Mouse (Mus musculus): Measurements from ENCODE around the gene Mrpl11. TPM values are rescaled to one million over a fixed set of nuclear protein-coding genes. Genes with fewer than 3 reads are reported as not detected.
A peak's percentile ranks its signal among the peaks of the same experiment; 100 is the strongest.
"Not testable (repeated sequence)": the region's sequence is repeated elsewhere in the genome, so short reads cannot be mapped to it uniquely, and the experiment has no call there.

Gene Mrpl11
- total RNA-seq, 2 experiments from 2014 or later: 58.2 to 61.8 TPM

DNA sequence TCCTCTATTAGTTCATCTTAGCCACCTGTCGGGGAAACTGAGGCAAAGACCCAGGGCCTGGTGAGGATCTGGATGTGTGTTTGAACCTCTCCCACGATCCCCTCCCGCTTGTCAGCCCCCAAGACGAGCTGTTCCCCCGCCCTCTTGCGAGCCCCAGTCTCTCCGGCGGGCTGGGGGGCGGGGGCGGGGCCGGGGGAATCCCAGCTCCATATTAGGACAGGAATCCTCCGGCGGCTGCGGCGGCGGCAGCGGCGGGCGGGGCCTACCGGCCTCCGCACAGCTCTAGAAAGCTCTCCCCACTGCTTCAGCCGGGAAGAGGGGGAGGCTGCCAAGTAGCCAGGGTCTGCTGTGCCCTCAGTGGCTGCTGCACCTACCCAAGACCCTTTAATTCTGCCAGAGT lies 28.8 kb downstream of the Mrpl11 start:
- peak in 1 of 2 experiments; percentile 64 for DNase-seq (ENCODE audit: low spot score in 2 of 2)

DNA sequence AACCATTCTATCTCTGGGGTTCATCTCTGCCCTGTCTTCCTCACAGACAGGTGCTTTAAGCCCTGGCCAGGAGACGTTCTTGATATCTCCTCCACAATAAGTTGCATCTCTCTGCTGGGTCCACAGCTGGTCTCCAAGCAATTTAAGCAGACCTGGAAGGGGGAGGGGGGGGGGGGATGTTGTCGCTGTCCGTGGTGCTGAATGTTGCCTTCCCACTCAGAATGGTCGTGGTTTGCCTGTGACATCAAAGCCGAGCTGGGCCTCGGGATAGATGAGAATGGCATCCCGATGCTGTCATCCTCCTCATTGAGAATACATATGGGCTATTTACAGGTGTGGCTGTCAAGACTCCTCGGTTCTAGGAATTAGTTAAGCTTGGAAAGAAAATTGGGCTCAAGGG lies 30.4 kb downstream of the Mrpl11 start:
- DNase-seq (ENCODE audit: low spot score in 2 of 2): no peak

DNA sequence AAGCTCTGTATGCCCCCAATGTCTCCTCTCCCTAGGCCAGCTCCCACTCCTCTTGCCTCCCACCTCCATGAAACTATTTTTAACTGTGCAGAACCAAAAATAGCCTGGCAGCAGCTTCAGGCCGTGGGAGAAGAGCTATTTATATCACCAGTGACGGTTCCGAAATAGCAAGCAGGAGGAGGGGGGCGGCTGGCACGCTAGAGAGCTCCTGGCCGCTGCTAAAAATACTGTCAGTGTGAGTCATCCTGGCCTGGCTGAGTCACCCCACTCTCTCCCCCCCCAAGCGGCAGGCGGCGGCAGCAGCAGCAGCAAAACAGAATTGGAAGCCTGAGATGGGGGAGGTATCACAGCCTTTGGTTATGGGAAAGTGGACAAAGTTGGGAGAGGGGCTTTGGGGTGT lies 31.0 kb downstream of the Mrpl11 start:
- peak; percentile 83 to 89 for DNase-seq (ENCODE audit: low spot score in 2 of 2)

DNA sequence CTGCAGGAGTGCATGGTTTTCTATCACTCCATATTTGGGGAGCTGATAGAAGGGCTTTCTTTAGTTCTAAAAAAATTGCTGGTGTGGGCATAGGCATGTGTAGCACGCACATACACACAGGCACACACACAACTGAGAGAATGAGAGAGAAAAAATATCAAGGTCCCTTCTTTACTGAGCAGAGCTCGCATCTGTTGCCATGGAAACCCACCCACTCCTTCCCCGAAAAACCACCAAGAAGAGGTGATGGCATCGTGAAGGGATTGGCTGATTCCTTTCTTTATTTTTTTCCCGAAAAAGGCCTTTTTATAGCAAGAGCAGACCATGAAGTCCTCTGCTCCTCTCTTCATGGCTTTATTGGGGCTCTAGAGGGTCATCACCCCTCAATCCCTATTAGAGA lies 32.1 kb downstream of the Mrpl11 start:
- peak; percentile 86 to 89 for DNase-seq (ENCODE audit: low spot score in 2 of 2)

DNA sequence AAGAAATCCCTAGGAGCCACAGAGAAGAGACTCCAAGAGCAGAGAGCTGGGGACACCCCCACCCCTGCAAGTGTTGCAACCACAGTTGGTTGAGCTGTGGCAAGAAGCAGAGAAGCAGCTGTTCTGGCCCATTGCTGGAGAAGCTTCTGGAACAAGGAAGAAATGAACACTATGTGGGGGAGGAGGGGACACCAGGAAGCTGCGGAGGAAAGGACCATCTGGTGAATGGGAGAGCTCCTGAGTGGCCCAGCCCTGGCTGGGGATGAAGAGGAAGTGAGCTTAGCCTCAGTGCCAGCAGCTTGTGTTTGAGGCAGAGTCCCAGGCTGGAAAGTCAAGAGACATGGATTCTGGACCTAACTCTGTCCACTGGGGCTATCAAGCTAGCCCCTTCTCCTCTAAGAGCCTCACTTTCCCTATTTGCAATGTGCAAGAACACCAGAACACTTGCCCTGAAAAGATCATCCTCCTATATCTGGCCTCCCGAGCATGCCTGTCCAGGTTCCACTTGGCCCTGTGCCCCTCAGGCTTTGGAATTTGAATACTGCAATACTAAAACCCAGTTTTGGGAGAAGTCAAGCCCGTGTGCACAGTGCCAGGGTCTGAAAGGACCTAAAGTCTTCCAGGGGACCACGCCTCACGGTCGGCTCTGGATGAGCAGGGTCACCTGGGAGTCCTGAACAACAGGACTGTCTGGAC lies 37.6 kb downstream of the Mrpl11 start:
- DNase-seq (ENCODE audit: low spot score in 2 of 2): peak; percentile 72 to 77

DNA sequence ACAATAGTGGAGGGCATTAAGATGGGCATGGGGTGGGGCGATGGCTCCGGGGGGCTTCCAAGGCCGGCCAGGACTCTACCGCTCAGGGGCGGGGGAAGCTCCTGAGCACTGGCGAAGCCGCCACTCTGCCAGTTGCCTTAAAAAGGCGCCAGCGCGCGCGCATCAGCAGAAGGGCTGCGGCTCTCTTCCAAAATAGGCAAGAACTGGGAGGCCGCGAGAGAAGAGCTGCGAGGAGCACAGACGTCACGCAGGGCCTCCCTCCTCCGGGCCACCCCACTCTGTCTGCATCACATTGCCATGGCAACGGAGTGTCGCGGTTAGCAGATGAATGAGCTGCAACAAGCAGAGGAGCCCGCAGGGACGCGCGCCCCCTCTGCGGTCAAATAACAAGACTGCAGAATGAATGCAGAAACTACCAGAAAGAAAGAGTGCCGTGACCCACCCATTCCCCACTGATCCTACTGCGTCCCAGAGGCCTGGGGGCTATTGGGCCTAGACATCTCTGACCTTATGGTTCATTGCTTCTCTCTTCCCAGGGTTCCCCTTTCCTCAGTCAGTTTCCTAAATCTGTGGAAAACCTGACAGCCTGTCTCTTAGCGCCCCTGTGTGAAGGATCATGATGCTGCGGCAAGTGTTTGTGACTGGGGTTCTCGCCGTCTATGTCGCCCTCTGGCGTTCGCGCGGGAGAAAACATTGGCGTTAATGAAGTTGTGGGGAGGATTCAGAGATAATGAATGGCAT lies 39.9 kb downstream of the Mrpl11 start:
- peak; percentile 93 to 95 for DNase-seq (ENCODE audit: low spot score in 2 of 2)

DNA sequence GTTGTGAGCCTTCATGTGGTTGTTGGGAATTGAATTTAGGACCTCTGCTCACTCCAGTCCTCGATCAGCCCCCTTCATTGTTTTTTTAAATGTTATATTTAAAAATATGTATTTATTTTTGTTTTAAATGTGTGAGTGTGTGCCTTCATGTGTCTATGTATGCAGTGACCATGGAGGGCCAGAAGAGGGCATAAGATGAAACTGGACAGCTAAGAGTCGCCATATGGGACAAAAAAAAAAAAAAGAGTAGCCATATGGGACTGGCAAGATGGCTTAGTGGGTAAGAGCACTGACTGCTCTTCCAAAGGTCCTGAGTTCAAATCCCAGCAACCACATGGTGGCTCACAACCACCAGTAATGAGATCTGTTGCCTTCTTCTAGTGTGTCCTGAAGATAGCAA lies 41.7 kb downstream of the Mrpl11 start:
- DNase-seq (ENCODE audit: low spot score in 2 of 2): not testable (repeated sequence)

DNA sequence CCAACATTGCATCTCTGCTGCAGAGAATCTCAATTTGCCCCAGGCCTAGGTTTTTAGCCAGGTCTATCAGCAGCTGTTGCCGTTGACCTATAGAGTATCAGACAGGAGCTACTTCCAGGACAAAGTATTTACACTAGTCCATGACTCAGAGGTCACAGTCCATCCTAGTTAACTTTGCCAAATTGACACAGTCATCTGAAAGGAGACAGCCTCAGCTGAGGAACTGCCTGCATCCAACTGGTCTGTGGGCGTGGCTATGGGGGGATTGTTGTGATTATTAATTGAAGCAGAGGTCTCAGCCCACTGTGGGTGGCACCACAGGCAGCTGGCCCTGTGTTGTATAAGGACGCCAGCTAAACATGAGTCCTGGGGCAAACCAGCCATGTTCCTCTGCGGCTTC lies 43.0 kb downstream of the Mrpl11 start:
- no peak for DNase-seq (ENCODE audit: low spot score in 2 of 2)

DNA sequence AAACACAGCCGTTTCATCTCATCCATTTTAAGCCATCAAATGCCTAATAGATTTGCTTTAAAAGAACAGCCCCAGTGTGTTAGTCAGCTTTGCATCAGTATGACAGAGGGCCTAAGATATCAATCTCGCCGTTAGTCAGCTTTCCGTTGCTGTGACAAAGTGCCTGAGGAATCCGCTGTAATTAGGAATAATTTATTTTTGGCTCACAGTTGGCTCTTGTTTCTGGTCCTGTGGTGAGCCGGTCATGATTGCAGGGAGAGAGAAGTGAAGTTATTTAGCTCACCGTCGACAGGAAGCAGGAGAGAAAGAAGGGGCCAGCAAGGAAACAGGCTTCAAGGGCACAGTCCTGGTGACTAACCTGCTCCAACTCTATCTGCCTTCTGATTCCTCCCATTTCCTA lies 51.2 kb downstream of the Mrpl11 start:
- DNase-seq (ENCODE audit: low spot score in 2 of 2): no peak

DNA sequence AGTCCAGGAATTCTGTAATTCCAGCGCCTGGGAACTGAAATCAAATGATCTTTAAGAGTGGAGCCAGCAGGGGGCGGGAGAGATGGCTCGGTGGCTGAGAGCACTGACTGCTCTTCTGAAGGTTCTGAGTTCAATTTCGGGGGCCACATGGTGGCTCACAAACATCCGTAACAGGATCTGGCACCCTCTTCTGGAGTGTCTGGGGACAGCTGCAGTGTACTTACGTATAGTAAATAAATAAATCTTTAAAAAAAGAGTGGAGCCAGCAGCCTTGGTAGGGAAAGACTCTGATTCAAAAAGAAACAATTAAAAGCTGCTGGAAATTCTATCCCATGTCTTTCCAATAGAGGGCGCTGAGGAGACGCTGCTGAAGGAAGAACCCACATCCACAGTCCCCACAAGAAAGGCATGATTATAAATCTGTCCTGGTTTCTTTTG lies 53.0 kb downstream of the Mrpl11 start:
- peak in 1 of 2 experiments; percentile 34 for DNase-seq (ENCODE audit: low spot score in 2 of 2)

DNA sequence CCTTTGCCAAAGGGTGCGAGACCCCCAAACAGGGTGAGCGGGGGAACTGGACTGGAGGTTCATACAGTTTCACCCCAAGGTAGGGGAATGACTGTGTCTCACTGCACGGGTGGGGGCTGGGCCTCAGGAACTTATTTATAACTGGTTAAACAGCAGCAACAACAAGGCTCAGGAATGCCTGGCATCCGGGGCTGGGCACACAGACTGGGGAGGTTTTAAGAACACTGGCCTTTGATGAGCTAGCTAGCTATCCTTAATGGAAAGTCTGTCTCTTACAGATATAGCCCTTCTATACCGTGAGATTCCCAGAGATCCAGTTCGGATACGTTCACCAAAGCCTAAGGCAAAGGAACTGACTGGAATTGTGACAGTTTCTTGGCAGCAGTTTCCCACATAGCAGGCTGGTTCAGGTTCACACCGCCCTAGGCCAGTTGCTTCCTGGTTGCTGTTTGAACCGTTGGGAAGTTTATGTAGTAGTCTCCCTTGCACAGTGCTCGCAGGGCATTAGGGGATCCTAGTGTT lies 54.3 kb downstream of the Mrpl11 start:
- DNase-seq (ENCODE audit: low spot score in 2 of 2): no peak

Other genes with a start within 250 kb of the Mrpl11 start
- gene Rbm4b, start 205.7 kb upstream of the Mrpl11 start, total RNA-seq (2021): 10 to 100 TPM; 18.1 to 22.3 TPM
- gene Rbm4, start 168.2 kb upstream of the Mrpl11 start, total RNA-seq (2021): 100 to 1,000 TPM; 115 to 118 TPM
- 10 to 100 TPM; 28.4 to 39.1 TPM for gene Gm21992, start 150.5 kb upstream of the Mrpl11 start, total RNA-seq (2021)
- gene Rbm14, start 150.5 kb upstream of the Mrpl11 start, total RNA-seq (2021): 10 to 100 TPM; 37.6 to 60.4 TPM
- 10 to 100 TPM; 28.9 to 33.8 TPM for gene Ccs, start 122.8 kb upstream of the Mrpl11 start, total RNA-seq (2021)
- gene Ccdc87, start 122.8 kb upstream of the Mrpl11 start, total RNA-seq (2021): 1 to 10 TPM; 2.2 to 2.7 TPM
- gene Ctsf, start 107.0 kb upstream of the Mrpl11 start, total RNA-seq (2021): 100 to 1,000 TPM in 1 of 2 experiments, 10 to 100 TPM in 1; 93.1 to 102 TPM
- gene Actn3, start 84.2 kb upstream of the Mrpl11 start, total RNA-seq (2021): 1 to 10 TPM; 1.2 to 1.4 TPM
- gene Zdhhc24, start 83.5 kb upstream of the Mrpl11 start, total RNA-seq (2021): 10 to 100 TPM; 21.4 to 25.2 TPM
- 10 to 100 TPM; 34.8 to 44.6 TPM for gene Bbs1, start 55.5 kb upstream of the Mrpl11 start, total RNA-seq (2021)
- 10 to 100 TPM; 35.3 to 43.1 TPM for gene Dpp3, start 33.9 kb upstream of the Mrpl11 start, total RNA-seq (2021)
- gene Peli3, start 19.0 kb upstream of the Mrpl11 start, total RNA-seq (2021): 10 to 100 TPM; 25.3 to 27.0 TPM
- gene Npas4, start 28.2 kb downstream of the Mrpl11 start, total RNA-seq (2021): 10 to 100 TPM; 19.1 to 26.0 TPM
- gene Slc29a2, start 61.7 kb downstream of the Mrpl11 start, total RNA-seq (2021): 10 to 100 TPM; 13.4 to 16.4 TPM
- gene B4gat1, start 76.7 kb downstream of the Mrpl11 start, total RNA-seq (2021): 100 to 1,000 TPM; 118 to 120 TPM
- 1 to 10 TPM; 6.5 to 7.6 TPM for gene AC124502.3, start 76.7 kb downstream of the Mrpl11 start, total RNA-seq (2021)
- gene Brms1, start 79.2 kb downstream of the Mrpl11 start, total RNA-seq (2021): 10 to 100 TPM; 22.6 to 32.0 TPM
- gene Rin1, start 88.3 kb downstream of the Mrpl11 start, total RNA-seq (2021): 10 to 100 TPM; 75.4 to 75.5 TPM
- gene Cd248, start 105.9 kb downstream of the Mrpl11 start, total RNA-seq (2021): 1 to 10 TPM; 3.5 to 4.5 TPM
- 100 to 1,000 TPM; 146 to 149 TPM for gene Tmem151a, start 123.4 kb downstream of the Mrpl11 start, total RNA-seq (2021)
- 10 to 100 TPM; 21.6 to 25.5 TPM for gene Yif1a, start 126.4 kb downstream of the Mrpl11 start, total RNA-seq (2021)
- 100 to 1,000 TPM; 215 to 221 TPM for gene Cnih2, start 136.4 kb downstream of the Mrpl11 start, total RNA-seq (2021)
- gene Rab1b, start 144.9 kb downstream of the Mrpl11 start, total RNA-seq (2021): 100 to 1,000 TPM; 157 to 165 TPM
- gene Klc2, start 156.4 kb downstream of the Mrpl11 start, total RNA-seq (2021): 100 to 1,000 TPM; 261 to 289 TPM